Mouse (Mus musculus): Measurements from ENCODE around the gene Wdr46. TPM values are rescaled to one million over a fixed set of nuclear protein-coding genes. Genes with fewer than 3 reads are reported as not detected.

Wdr46 gene
- polyA plus RNA-seq, 1 experiment from 2014 or later, result 20.1 TPM

DNA sequence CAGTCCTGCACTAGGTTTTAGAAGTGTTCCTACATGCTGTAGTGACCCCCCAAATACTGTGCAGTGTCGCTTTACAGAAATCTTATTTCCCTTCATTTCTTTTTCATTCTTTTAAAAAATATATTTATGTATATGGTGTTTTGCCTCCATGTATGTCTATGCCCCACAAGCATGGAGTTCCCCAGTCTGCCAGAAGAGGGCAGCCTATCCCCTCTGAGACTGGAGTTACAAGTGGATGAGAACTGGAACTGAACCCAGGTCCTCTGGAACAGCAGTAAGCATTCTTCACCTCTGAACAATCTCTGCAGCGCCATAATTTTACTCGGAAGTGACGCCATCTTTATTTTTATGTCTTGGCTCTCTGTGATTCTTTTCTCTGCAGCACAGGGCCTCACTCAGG, 28.9 kb downstream of the Wdr46 start:
- no peak overlapping the region for H3K4me2 ChIP-seq (ENCODE audit: low read length)
- H3K4me3 ChIP-seq (replicated peaks; ENCODE audit: low read depth, low read length), result no peak overlapping the region
- ATAC-seq (replicated peaks; ENCODE audit: low FRiP score, low read depth) (no peak), DNase-seq (ENCODE audit: low spot score) (no peak)
- peaks cover 9% of the 10 kb centered on the region; the same call in 1 of the 2 replicates for H3K36me3 ChIP-seq (ENCODE audit: insufficient read depth, low read length)
- no peaks in the 10 kb centered on the region for H3K4me1 ChIP-seq (replicated peaks; ENCODE audit: insufficient read depth, low read length)
- peak; percentile 39; the same call in 1 of the 2 replicates for TF ChIP-seq CTCF (IDR thresholded peaks at IDR 0.05; ENCODE audit: low read depth)
- no peaks in the 10 kb centered on the region for H3K9me3 ChIP-seq (replicated peaks; ENCODE audit: low read length)
- H3K9ac ChIP-seq (ENCODE audit: low read depth, low read length), result no peak overlapping the region
- H3K27me3 ChIP-seq (ENCODE audit: insufficient read depth, low read length), result no peaks in the 10 kb centered on the region
- no peak overlapping the region for H3K27ac ChIP-seq
- WGBS, result 82% methylated on average over 4 of the region's 4 CpGs

DNA sequence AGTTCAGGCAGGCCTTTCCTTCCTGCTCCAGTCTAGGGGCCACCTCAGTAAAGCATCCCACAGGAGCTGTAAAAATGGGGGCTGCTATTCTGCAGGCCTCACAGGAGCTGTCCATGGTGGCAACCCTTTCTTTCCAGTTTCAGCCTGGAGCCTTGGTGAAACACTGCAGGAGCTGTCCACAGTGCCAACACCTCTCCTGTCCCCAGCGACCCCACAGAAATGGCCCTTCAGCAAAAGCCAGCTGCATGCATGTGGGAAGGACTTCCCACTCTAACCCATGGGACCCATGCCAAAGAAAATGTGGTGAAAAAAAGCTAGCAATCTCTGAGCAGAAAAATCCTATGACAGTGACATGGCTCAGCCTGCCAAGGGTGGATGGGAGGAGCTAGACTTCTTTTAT, 32.2 kb downstream of the Wdr46 start:
- Histone ChIP-seq H3K4me3 (replicated peaks; ENCODE audit: low read depth, low read length) (no peak overlapping the region), H3K9me3 (replicated peaks; ENCODE audit: low read length) (no peaks in the 10 kb centered on the region), H3K4me1 (replicated peaks; ENCODE audit: insufficient read depth, low read length) (no peaks in the 10 kb centered on the region), H3K9ac (ENCODE audit: low read depth, low read length) (no peak overlapping the region), H3K4me2 (ENCODE audit: low read length) (no peak overlapping the region), H3K27ac (no peak overlapping the region), H3K27me3 (ENCODE audit: insufficient read depth, low read length) (0 out of 2 replicates have a peak, but pooled peaks cover 2% of the 10 kb centered on the region), H3K36me3 (ENCODE audit: insufficient read depth, low read length) (no peaks in the 10 kb centered on the region)
- no peak for TF ChIP-seq CTCF (IDR thresholded peaks at IDR 0.05; ENCODE audit: low read depth)
- DNase-seq (ENCODE audit: low spot score), result peak; percentile 80
- ATAC-seq (replicated peaks; ENCODE audit: low FRiP score, low read depth), result no peak
- WGBS, result 0% methylated on average over 1 of the region's 1 CpGs

DNA sequence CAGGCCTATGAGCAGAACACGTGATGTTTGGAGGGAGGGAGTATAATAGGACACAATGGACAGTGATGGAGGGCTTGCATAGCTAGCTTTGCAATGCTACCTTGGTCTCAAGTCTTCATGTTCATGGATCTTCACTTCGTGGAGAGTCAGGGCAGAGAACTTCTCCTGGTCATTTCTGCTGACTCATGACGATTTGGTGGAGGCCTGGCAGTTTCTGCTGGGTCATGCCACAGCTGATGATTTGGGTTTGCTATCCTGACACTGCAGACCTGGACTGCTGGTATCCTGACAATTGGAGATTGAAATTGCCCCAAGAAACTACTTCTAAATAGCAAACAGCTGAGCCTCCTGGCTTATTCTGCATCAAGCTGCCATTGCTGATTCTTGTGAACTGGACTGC, 33.1 kb downstream of the Wdr46 start:
- WGBS, result 59% methylated on average over 3 of the region's 3 CpGs
- H3K9me3 ChIP-seq (replicated peaks; ENCODE audit: low read length), result no peaks in the 10 kb centered on the region
- H3K27ac ChIP-seq, result no peak overlapping the region
- TF ChIP-seq CTCF (IDR thresholded peaks at IDR 0.05; ENCODE audit: low read depth), result no peak
- H3K36me3 ChIP-seq (ENCODE audit: insufficient read depth, low read length), result no peaks in the 10 kb centered on the region
- H3K27me3 ChIP-seq (ENCODE audit: insufficient read depth, low read length), result 0 out of 2 replicates have a peak, but pooled peaks cover 6% of the 10 kb centered on the region
- no peak overlapping the region for H3K9ac ChIP-seq (ENCODE audit: low read depth, low read length)
- no peak for ATAC-seq (replicated peaks; ENCODE audit: low FRiP score, low read depth)
- DNase-seq (ENCODE audit: low spot score), result no peak
- no peak overlapping the region for H3K4me3 ChIP-seq (replicated peaks; ENCODE audit: low read depth, low read length)
- peaks cover 3% of the 10 kb centered on the region; the same call in 1 of the 2 replicates for H3K4me1 ChIP-seq (replicated peaks; ENCODE audit: insufficient read depth, low read length)
- H3K4me2 ChIP-seq (ENCODE audit: low read length), result no peak overlapping the region

DNA sequence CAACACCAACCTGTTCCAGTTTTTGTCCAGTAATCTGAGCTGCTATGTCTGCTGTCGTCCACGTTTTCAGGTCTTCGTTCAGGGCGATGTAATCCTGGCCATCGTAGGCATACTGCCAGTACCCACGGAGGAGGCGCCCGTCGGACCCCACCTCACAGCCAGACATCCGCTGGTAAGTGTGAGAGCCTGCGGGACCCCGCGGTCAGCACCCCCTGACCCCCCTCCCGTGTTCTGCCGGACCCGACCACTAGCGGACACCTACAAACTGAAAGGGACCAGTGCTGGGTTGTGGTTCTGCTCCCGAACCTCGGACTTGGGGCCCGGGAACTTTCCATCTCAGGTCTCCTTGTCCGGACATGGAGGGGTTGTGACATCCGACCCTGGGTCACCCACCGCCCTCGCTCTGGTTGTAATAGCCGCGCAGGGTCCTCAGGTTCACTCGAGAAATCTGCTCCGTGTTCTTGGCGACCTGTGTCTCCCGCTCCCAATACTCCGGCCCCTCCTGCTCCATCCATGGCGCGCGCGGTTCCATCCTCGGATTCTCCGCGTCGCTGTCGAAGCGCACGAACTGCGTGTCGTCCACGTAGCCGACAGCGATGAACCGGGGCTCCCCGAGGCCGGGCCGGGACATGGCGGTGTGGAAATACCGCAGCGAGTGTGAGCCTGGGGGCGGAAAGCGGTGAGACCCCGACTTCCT, 37.5 kb downstream of the Wdr46 start:
- ATAC-seq (replicated peaks; ENCODE audit: low FRiP score, low read depth) (no peak), DNase-seq (ENCODE audit: low spot score) (no peak)
- Histone ChIP-seq H3K4me1 (replicated peaks; ENCODE audit: insufficient read depth, low read length) (peaks cover 10% of the 10 kb centered on the region; the same call in 1 of the 2 replicates), H3K4me3 (replicated peaks; ENCODE audit: low read depth, low read length) (peak overlapping the region; percentile 38), H3K27me3 (ENCODE audit: insufficient read depth, low read length) (peaks cover 6% of the 10 kb centered on the region; the same call in 1 of the 2 replicates), H3K4me2 (ENCODE audit: low read length) (peak overlapping the region; percentile 75), H3K9me3 (replicated peaks; ENCODE audit: low read length) (no peaks in the 10 kb centered on the region), H3K27ac (no peak overlapping the region), H3K9ac (ENCODE audit: low read depth, low read length) (peak overlapping the region; percentile 50), H3K36me3 (ENCODE audit: insufficient read depth, low read length) (no peaks in the 10 kb centered on the region)
- WGBS, result 1% methylated on average over 57 of the region's 57 CpGs
- TF ChIP-seq CTCF (IDR thresholded peaks at IDR 0.05; ENCODE audit: low read depth), result no peak

DNA sequence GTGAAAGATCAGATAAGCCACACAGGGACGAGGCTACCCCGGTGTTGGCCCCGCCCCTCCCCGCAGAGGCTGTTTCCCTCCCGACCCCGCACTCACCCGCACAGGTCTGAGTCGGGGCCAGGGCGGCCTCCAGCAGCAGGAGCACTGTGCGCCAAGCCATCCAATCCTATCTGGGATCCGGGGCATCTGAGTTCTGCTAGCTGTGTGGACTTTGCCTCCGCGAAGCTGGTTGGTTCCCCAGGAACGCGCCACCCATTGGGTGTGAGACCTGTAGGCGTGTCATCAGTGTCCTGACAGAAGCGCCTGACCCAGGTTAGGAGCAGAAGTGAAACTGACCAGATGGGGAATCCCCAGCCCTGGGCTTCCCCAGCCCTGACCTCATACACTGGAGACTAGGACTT, 38.2 kb downstream of the Wdr46 start:
- H3K36me3 ChIP-seq (ENCODE audit: insufficient read depth, low read length), result no peaks in the 10 kb centered on the region
- peaks cover 6% of the 10 kb centered on the region; the same call in 1 of the 2 replicates for H3K27me3 ChIP-seq (ENCODE audit: insufficient read depth, low read length)
- peak; percentile 56 for DNase-seq (ENCODE audit: low spot score)
- H3K27ac ChIP-seq, result no peak overlapping the region
- ATAC-seq (replicated peaks; ENCODE audit: low FRiP score, low read depth), result peak; percentile 87
- 2% methylated on average over 15 of the region's 17 CpGs for WGBS
- no peaks in the 10 kb centered on the region for H3K9me3 ChIP-seq (replicated peaks; ENCODE audit: low read length)
- H3K9ac ChIP-seq (ENCODE audit: low read depth, low read length), result peak overlapping the region; percentile 50
- 0 out of 2 replicates have a peak, but pooled peaks have one; percentile 1 for TF ChIP-seq CTCF (IDR thresholded peaks at IDR 0.05; ENCODE audit: low read depth)
- H3K4me2 ChIP-seq (ENCODE audit: low read length), result peak overlapping the region; percentile 75
- H3K4me1 ChIP-seq (replicated peaks; ENCODE audit: insufficient read depth, low read length), result peaks cover 10% of the 10 kb centered on the region; the same call in 1 of the 2 replicates
- peak overlapping the region; percentile 38 for H3K4me3 ChIP-seq (replicated peaks; ENCODE audit: low read depth, low read length)

DNA sequence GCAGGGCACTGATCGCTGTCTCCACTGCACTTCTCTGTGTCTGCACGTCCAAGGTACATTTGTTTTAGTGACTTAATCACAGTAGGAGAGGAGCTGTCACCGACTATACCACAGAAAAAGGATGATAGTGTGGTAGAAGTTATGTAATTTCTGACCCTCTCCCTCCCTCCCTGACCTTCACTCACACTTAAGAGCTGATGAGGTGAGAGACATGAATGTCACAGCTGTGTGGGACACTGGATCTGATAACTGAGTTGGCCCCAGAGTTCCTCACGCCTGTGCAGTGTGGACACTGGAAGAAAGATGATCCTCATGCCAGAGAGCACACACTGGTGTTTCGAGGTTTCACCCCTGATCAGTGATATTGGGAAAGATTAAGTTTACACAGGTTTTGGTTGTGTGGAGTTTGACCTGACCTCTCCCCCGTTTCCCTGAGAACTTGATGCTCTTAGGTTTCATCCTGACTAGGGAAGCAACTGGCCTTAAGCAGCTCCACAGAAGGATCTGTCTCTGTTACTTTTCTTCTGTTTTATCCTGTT, 39.1 kb downstream of the Wdr46 start:
- DNase-seq (ENCODE audit: low spot score), result no peak
- peaks cover 6% of the 10 kb centered on the region; the same call in 1 of the 2 replicates for H3K27me3 ChIP-seq (ENCODE audit: insufficient read depth, low read length)
- no peak overlapping the region for H3K4me3 ChIP-seq (replicated peaks; ENCODE audit: low read depth, low read length)
- 62% methylated on average over 6 of the region's 6 CpGs for WGBS
- no peak for TF ChIP-seq CTCF (IDR thresholded peaks at IDR 0.05; ENCODE audit: low read depth)
- ATAC-seq (replicated peaks; ENCODE audit: low FRiP score, low read depth), result no peak
- H3K4me1 ChIP-seq (replicated peaks; ENCODE audit: insufficient read depth, low read length), result peaks cover 10% of the 10 kb centered on the region; the same call in 1 of the 2 replicates
- no peak overlapping the region for H3K9ac ChIP-seq (ENCODE audit: low read depth, low read length)
- no peak overlapping the region for H3K4me2 ChIP-seq (ENCODE audit: low read length)
- no peaks in the 10 kb centered on the region for H3K9me3 ChIP-seq (replicated peaks; ENCODE audit: low read length)
- H3K36me3 ChIP-seq (ENCODE audit: insufficient read depth, low read length), result no peaks in the 10 kb centered on the region
- no peak overlapping the region for H3K27ac ChIP-seq
